In the genomic region with DNA sequence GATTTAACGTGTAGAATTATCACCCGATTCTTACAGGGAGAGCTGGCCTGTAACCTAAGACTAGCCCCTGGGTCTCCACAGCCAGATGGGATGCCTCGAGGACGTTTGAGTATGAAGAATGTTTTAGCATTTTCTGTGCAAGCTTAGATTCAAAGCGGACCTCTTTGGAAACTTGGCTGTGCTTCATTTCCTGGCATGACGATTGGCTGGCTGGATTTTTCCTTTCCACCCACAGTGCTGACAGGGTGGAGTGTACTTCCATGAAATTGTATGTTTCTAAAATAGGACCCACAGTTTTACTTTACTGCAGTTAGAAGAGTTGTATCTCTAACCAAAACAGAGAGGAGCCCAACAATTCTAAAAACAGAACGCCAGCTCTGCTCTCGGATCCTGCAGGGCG, we compare ENCODE assay signal across 8 mouse cellular contexts.
DNase-seq lines count a peak whose midpoint lies in the region; ATAC-seq and TF ChIP-seq lines count a peak whose summit lies in the region.

No protein-coding gene starts in this region.

- DNase-seq in kidney, adult 11 months = peak; percentile 20
- peak; percentile 78 to 79 for DNase-seq in heart, postnatal 10 days
- DNase-seq in left cerebral cortex, adult 8-10 months (ENCODE audit: low spot score in 2 of 2) = peak; percentile 30 to 45
- no peak for DNase-seq in hindbrain, embryonic 14.5 days (ENCODE audit: low spot score)
- DNase-seq in urinary bladder, postnatal 4 days (ENCODE audit: low spot score in 2 of 2) = no peak
- DNase-seq in adrenal gland, postnatal 25 days = no peak

- no peak overlapping the region for H3K4me3 ChIP-seq in kidney, embryonic 14.5 days (ENCODE audit: low read length)
- no peak overlapping the region for H3K4me3 ChIP-seq in small intestine, adult 2 months (ENCODE audit: low read depth, low read length)
- no peak overlapping the region for H3K4me3 ChIP-seq in hindbrain, embryonic 14.5 days (replicated peaks; ENCODE audit: low read length)

- H3K27me3 ChIP-seq in kidney, embryonic 14.5 days (ENCODE audit: control insufficient read depth, insufficient read depth, low read length) = no peaks in the 10 kb centered on the region
- H3K27me3 ChIP-seq in small intestine, adult 2 months (ENCODE audit: control insufficient read depth, insufficient read depth, low read length) = no peaks in the 10 kb centered on the region
- no peaks in the 10 kb centered on the region for H3K27me3 ChIP-seq in hindbrain, embryonic 14.5 days (ENCODE audit: control insufficient read depth, insufficient read depth, low read length)

- no peak overlapping the region for H3K9ac ChIP-seq in kidney, embryonic 14.5 days (ENCODE audit: low read depth, low read length)
- no peak overlapping the region for H3K9ac ChIP-seq in hindbrain, embryonic 14.5 days

- no peak overlapping the region for H3K4me2 ChIP-seq in kidney, embryonic 14.5 days (replicated peaks; ENCODE audit: low read depth, low read length)
- H3K4me2 ChIP-seq in hindbrain, embryonic 14.5 days (replicated peaks) = no peak overlapping the region

- no peak for TF ChIP-seq CTCF in small intestine, adult 2 months (IDR thresholded peaks at IDR 0.05; ENCODE audit: extremely low read depth, insufficient read length, insufficient replicate concordance, low read depth, low read length)

- no peak for TF ChIP-seq POLR2A in small intestine, adult 2 months (IDR thresholded peaks at IDR 0.05; ENCODE audit: low read depth, low read length)

- 53% methylated on average over 9 of the region's 9 CpGs for WGBS in kidney, embryonic 14.5 days
- WGBS in small intestine, adult 2 months = 79% methylated on average over 9 of the region's 9 CpGs
- 82% methylated on average over 9 of the region's 9 CpGs for WGBS in hindbrain, embryonic 14.5 days

- intact Hi-C loops in heart, postnatal 10 days (cut with DNase I) = loop anchor here (2.0 to 5.0 kb wide), 2 partner anchors 49 to 91 kb away; no protein-coding TSS in a partner anchor

- no peaks in the 10 kb centered on the region; the same call in 1 of the 2 replicates for H3K36me3 ChIP-seq in kidney, embryonic 14.5 days (ENCODE audit: control insufficient read depth, insufficient read depth, low read length)
- no peaks in the 10 kb centered on the region for H3K36me3 ChIP-seq in small intestine, adult 2 months (ENCODE audit: control insufficient read depth, insufficient read depth, low read length)
- H3K36me3 ChIP-seq in hindbrain, embryonic 14.5 days (replicated peaks; ENCODE audit: control insufficient read depth, insufficient read depth) = no peaks in the 10 kb centered on the region

- H3K9me3 ChIP-seq in kidney, embryonic 14.5 days (ENCODE audit: control insufficient read depth, low read length) = no peaks in the 10 kb centered on the region
- H3K9me3 ChIP-seq in hindbrain, embryonic 14.5 days (ENCODE audit: control insufficient read depth, low read length) = no peaks in the 10 kb centered on the region

- H3K4me1 ChIP-seq in kidney, embryonic 14.5 days (ENCODE audit: control insufficient read depth, insufficient read depth, low read length) = peaks cover 21% of the 10 kb centered on the region; the same call in 1 of the 2 replicates
- H3K4me1 ChIP-seq in small intestine, adult 2 months (ENCODE audit: control insufficient read depth, insufficient read depth, insufficient read length, low read length) = peaks cover 14% of the 10 kb centered on the region; the same call in 1 of the 2 replicates
- H3K4me1 ChIP-seq in hindbrain, embryonic 14.5 days (replicated peaks; ENCODE audit: control insufficient read depth, insufficient read depth, low read length) = no peaks in the 10 kb centered on the region

- no peak for ATAC-seq in kidney, embryonic 14.5 days (ENCODE audit: low FRiP score, low TSS enrichment)
- ATAC-seq in hindbrain, embryonic 14.5 days (ENCODE audit: low FRiP score) = no peak

- no peak overlapping the region; the same call in 1 of the 2 replicates for H3K27ac ChIP-seq in kidney, embryonic 14.5 days (ENCODE audit: low read depth, low read length)
- H3K27ac ChIP-seq in small intestine, adult 2 months (ENCODE audit: insufficient read depth, low read depth, low read length) = peak overlapping the region; percentile 12; the same call in 1 of the 2 replicates
- H3K27ac ChIP-seq in hindbrain, embryonic 14.5 days = no peak overlapping the region

Comparison
In these comparisons a context has a peak if more than half of its experiments do, and no peak if none do; other contexts are left out.
1. DNase-seq: peak in kidney, adult 11 months (single experiment), heart, postnatal 10 days (2 of 2) and left cerebral cortex, adult 8-10 months (2 of 2); none in hindbrain, embryonic 14.5 days (single experiment), urinary bladder, postnatal 4 days (0 of 2) and adrenal gland, postnatal 25 days (single experiment).